Mouse (Mus musculus): ENCODE measurements around the gene Phkg1. TPM values are rescaled to one million over a fixed set of nuclear protein-coding genes. Genes with fewer than 3 reads are reported as not detected.

The Phkg1 gene
- total RNA-seq, 2 experiments from 2014 or later: not detected

- peak; percentile 98 for ATAC-seq (ENCODE audit: poor library complexity, severe bottlenecking)
Measured at GRCm38 (mm10) chr5:129846752-129847557, 51.4 kb downstream of the Phkg1 start, which contains the start of gene Sumf2. Gene Sumf2 (plus strand): TSS chr5:129846986.

GRCm38 (mm10) chr5:129844848-129845247 lies 53.5 kb downstream of the Phkg1 start:
- ATAC-seq (ENCODE audit: poor library complexity, severe bottlenecking): no peak

Other genes starting within 250 kb of the Phkg1 start
- 1.7 and 2.0 TPM in 2 replicates for gene Zfp11, start 228.4 kb downstream of the Phkg1 start, total RNA-seq (2015)
- gene Zfp11, start 228.4 kb downstream of the Phkg1 start, total RNA-seq (2017): 1.5 and 1.6 TPM in 2 replicates
- not detected in 2 replicates for gene Sept14, start 190.0 kb downstream of the Phkg1 start, total RNA-seq (2015)
- not detected in 2 replicates for gene Sept14, start 190.0 kb downstream of the Phkg1 start, total RNA-seq (2017)
- 106 and 130 TPM in 2 replicates for gene Mrps17, start 183.1 kb downstream of the Phkg1 start, total RNA-seq (2015)
- gene Mrps17, start 183.1 kb downstream of the Phkg1 start, total RNA-seq (2017): 52.3 and 78.1 TPM in 2 replicates
- 26.3 and 29.6 TPM in 2 replicates for gene Nipsnap2, start 173.5 kb downstream of the Phkg1 start, total RNA-seq (2015)
- gene Nipsnap2, start 173.5 kb downstream of the Phkg1 start, total RNA-seq (2017): 26.5 and 29.3 TPM in 2 replicates
- 8.8 and 11.1 TPM in 2 replicates for gene Psph, start 111.1 kb downstream of the Phkg1 start, total RNA-seq (2015)
- gene Psph, start 111.1 kb downstream of the Phkg1 start, total RNA-seq (2017): 9.8 and 10.3 TPM in 2 replicates
- gene Sumf2, start 51.6 kb downstream of the Phkg1 start, total RNA-seq (2015): 3.7 TPM in 2 replicates
- 13.5 and 18.7 TPM in 2 replicates for gene Sumf2, start 51.6 kb downstream of the Phkg1 start, total RNA-seq (2017)
- gene Chchd2, start 11.1 kb downstream of the Phkg1 start, total RNA-seq (2015): 261 and 270 TPM in 2 replicates
- 123 and 132 TPM in 2 replicates for gene Chchd2, start 11.1 kb downstream of the Phkg1 start, total RNA-seq (2017)
- gene Zbed5, start 2.8 kb downstream of the Phkg1 start, total RNA-seq (2015): 0.07 TPM in 1 of 2 replicates, not detected in the other
- not detected in 2 replicates for gene Zbed5, start 2.8 kb downstream of the Phkg1 start, total RNA-seq (2017)
- 0.71 and 2.9 TPM in 2 replicates for gene Nupr1l, start 10.0 kb upstream of the Phkg1 start, total RNA-seq (2015)
- gene Nupr1l, start 10.0 kb upstream of the Phkg1 start, total RNA-seq (2017): 0.66 and 2.1 TPM in 2 replicates
- 34.7 and 39.4 TPM in 2 replicates for gene Vkorc1l1, start 43.4 kb upstream of the Phkg1 start, total RNA-seq (2015)
- 17.9 and 18.6 TPM in 2 replicates for gene Vkorc1l1, start 43.4 kb upstream of the Phkg1 start, total RNA-seq (2017)
- 101 and 111 TPM in 2 replicates for gene Gusb, start 104.5 kb upstream of the Phkg1 start, total RNA-seq (2015)
- 63.9 and 70.8 TPM in 2 replicates for gene Gusb, start 104.5 kb upstream of the Phkg1 start, total RNA-seq (2017)
- 20.2 and 29.5 TPM in 2 replicates for gene Asl, start 130.7 kb upstream of the Phkg1 start, total RNA-seq (2015)
- gene Asl, start 130.7 kb upstream of the Phkg1 start, total RNA-seq (2017): 21.3 and 25.7 TPM in 2 replicates
- 49.4 and 54.0 TPM in 2 replicates for gene Crcp, start 130.7 kb upstream of the Phkg1 start, total RNA-seq (2015)
- 48.3 and 53.8 TPM in 2 replicates for gene Crcp, start 130.7 kb upstream of the Phkg1 start, total RNA-seq (2017)
- 14.9 and 18.5 TPM in 2 replicates for gene Tpst1, start 174.8 kb upstream of the Phkg1 start, total RNA-seq (2015)
- gene Tpst1, start 174.8 kb upstream of the Phkg1 start, total RNA-seq (2017): 8.2 and 12.4 TPM in 2 replicates
- gene Kctd7, start 246.3 kb upstream of the Phkg1 start, total RNA-seq (2015): 1.0 and 1.4 TPM in 2 replicates
- gene Kctd7, start 246.3 kb upstream of the Phkg1 start, total RNA-seq (2017): 2.2 and 8.9 TPM in 2 replicates

All from megakaryocyte, adult 5-6 weeks (primary cell).